Mouse (Mus musculus): Measurements from ENCODE around the gene Myo1d.
A peak's percentile ranks its signal among the peaks of the same experiment; 100 is the strongest.
"Not testable (repeated sequence)": the region's sequence is repeated elsewhere in the genome, so short reads cannot be mapped to it uniquely, and the experiment has no call there.

Myo1d gene

GRCm38 (mm10) chr11:80481409-80482050 lies 298.3 kb downstream of the Myo1d start:
- no peak for DNase-seq (ENCODE audit: low spot score)

- DNase-seq (ENCODE audit: low spot score): no peak
These were observed 299.6 kb downstream of the Myo1d start for GRCm38 (mm10) chr11:80479906-80480866.

GRCm38 (mm10) chr11:80479425-80479824 lies 300.4 kb downstream of the Myo1d start:
- DNase-seq (ENCODE audit: low spot score): no peak

GRCm38 (mm10) chr11:80478694-80479412 lies 301.0 kb downstream of the Myo1d start:
- no peak for DNase-seq (ENCODE audit: low spot score)

- DNase-seq (ENCODE audit: low spot score): no peak
These were observed 302.3 kb downstream of the Myo1d start for GRCm38 (mm10) chr11:80477341-80478199.

- DNase-seq (ENCODE audit: low spot score): peak; percentile 82
These were observed 303.3 kb downstream of the Myo1d start, which contains the start of gene Cdk5r1 for GRCm38 (mm10) chr11:80476222-80477189. Gene Cdk5r1 (plus strand): TSS chr11:80477023.

DNA sequence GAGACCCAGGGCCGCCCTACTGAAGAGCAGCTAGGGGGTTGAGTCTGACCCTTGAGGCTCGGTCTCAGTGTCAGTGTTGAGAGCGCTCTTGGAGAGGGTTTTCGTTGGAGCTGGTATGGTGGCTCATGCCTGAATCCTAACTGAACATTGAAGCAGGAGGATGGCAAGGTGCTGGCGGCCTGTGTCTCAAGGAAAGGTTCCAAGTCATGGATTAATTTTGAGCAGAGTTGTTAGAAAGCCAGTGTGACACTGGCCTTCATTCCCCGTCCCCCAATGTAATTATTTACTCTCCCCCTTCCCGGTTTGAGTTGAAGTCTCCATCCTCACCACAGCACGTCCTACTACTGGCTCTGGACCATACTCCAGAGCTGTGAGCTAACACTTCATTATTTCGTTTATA lies 304.3 kb downstream of the Myo1d start:
- no peak for DNase-seq (ENCODE audit: low spot score)

GRCm38 (mm10) chr11:80474846-80475245 lies 305.0 kb downstream of the Myo1d start:
- no peak for DNase-seq (ENCODE audit: low spot score)

DNA sequence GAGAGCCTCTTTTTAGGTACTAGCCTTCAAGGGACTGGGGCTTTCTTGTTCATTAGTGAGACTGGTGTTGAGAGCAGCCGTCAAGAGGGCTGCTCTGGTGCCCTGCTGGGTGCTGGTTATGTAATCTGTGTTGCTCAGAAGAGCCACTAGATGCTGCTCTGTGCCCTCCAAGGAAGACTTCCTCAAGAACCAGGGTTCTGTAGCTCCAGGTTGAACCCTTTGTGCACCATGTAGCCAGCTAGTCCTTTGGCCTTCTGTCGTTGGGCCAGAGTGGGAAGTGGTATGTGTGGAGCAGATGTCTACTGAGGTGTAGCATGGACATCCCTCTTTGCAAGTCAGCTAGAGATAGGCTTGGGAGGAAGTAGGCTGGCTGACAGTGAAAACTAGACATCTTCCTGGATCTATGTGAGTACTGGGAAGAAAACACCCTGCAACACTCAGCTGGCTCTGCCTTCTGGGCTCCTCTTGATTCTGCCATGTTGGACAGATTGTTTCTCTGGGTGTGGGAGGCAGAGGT lies 305.6 kb downstream of the Myo1d start:
- DNase-seq (ENCODE audit: low spot score): peak; percentile 40

- no peak for DNase-seq (ENCODE audit: low spot score)
These were observed 307.8 kb downstream of the Myo1d start for GRCm38 (mm10) chr11:80471836-80472605.

- not testable (repeated sequence) for DNase-seq (ENCODE audit: low spot score)
These were observed 316.2 kb downstream of the Myo1d start for GRCm38 (mm10) chr11:80463605-80464130.

- DNase-seq (ENCODE audit: low spot score): no peak
These were observed 326.6 kb downstream of the Myo1d start for GRCm38 (mm10) chr11:80453198-80453597.

GRCm38 (mm10) chr11:80452242-80452641 lies 327.6 kb downstream of the Myo1d start:
- DNase-seq (ENCODE audit: low spot score): no peak

DNA sequence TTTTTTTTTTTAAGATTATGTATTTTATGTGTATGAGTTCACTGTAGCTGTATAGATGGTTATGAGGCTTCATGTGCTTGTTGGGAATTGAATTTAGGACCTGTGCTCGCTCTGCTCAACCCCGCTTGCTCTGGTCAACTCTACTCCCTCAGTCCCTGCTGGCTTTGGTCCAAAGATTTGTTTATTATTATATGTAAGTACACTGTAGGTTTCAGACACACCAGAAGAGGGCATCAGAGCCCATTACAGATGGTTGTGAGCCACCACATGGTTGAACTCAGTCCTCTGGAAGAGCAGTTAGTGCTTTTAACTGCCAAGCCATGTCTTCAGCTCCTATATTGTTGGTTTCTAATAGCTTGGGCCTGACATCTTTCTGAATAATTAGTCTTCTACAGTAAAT lies 330.0 kb downstream of the Myo1d start:
- DNase-seq (ENCODE audit: low spot score): peak; percentile 18

GRCm38 (mm10) chr11:80446916-80447315 lies 332.9 kb downstream of the Myo1d start:
- DNase-seq (ENCODE audit: low spot score): no peak
